Mouse (Mus musculus) hindlimb bud, embryonic 11.5 days (tissue): ENCODE measurements around the gene BC048562.

Source experiments
- DNase-seq: peaks from one replicate; pipeline ENCODE4 v3.0.0-alpha.2; 2012; ENCODE audit warnings: low read depth, low spot score; ENCODE audit errors: extremely low spot score

BC048562 gene

GRCm38 (mm10) chr9:108450292-108451169, 14.2 kb downstream of the BC048562 start:
- no peak for DNase-seq

- DNase-seq = no peak
These were observed 14.8 kb downstream of the BC048562 start for GRCm38 (mm10) chr9:108451170-108451493.

- no peak for DNase-seq
These were observed 15.4 kb downstream of the BC048562 start for GRCm38 (mm10) chr9:108451519-108452160.

GRCm38 (mm10) chr9:108452291-108452906, 16.1 kb downstream of the BC048562 start:
- peak; percentile 66 for DNase-seq

- DNase-seq = no peak
These were observed 16.6 kb downstream of the BC048562 start for GRCm38 (mm10) chr9:108452911-108453310.

- DNase-seq = no peak
These were observed 17.2 kb downstream of the BC048562 start for GRCm38 (mm10) chr9:108453458-108453857.

- no peak for DNase-seq
These were observed 18.1 kb downstream of the BC048562 start for GRCm38 (mm10) chr9:108454429-108454828.

- DNase-seq = no peak
These were observed 19.7 kb downstream of the BC048562 start for GRCm38 (mm10) chr9:108455747-108456571.

- no peak for DNase-seq
These were observed 20.7 kb downstream of the BC048562 start for GRCm38 (mm10) chr9:108456953-108457352.

GRCm38 (mm10) chr9:108459939-108460318, 23.6 kb downstream of the BC048562 start:
- DNase-seq = no peak

- peak; percentile 58 for DNase-seq
These were observed 24.3 kb downstream of the BC048562 start, which contains the start of gene Ccdc71 for GRCm38 (mm10) chr9:108460319-108461178. Gene Ccdc71 (plus strand): TSS chr9:108460527.

GRCm38 (mm10) chr9:108461181-108461631, 24.9 kb downstream of the BC048562 start, which contains the start of gene Klhdc8b:
Gene Klhdc8b (minus strand): TSS chr9:108461581.
- DNase-seq = no peak

- DNase-seq = no peak
These were observed 25.4 kb downstream of the BC048562 start for GRCm38 (mm10) chr9:108461675-108462074.

GRCm38 (mm10) chr9:108462192-108462591, 25.9 kb downstream of the BC048562 start:
- DNase-seq = no peak

GRCm38 (mm10) chr9:108463713-108464112, 27.4 kb downstream of the BC048562 start:
- DNase-seq = no peak

- DNase-seq = no peak
These were observed 29.9 kb downstream of the BC048562 start for GRCm38 (mm10) chr9:108466219-108466618.

- no peak for DNase-seq
These were observed 33.1 kb downstream of the BC048562 start for GRCm38 (mm10) chr9:108469430-108469829.

- DNase-seq = no peak
These were observed 33.6 kb downstream of the BC048562 start for GRCm38 (mm10) chr9:108469845-108470244.

- no peak for DNase-seq
These were observed 38.2 kb downstream of the BC048562 start for GRCm38 (mm10) chr9:108474528-108474927.

- peak; percentile 68 for DNase-seq
These were observed 42.4 kb downstream of the BC048562 start for GRCm38 (mm10) chr9:108478638-108479156.
